Mouse (Mus musculus) ES-E14 (cell line): ENCODE results near the gene Cfap61. TPM values are rescaled to one million over a fixed set of nuclear protein-coding genes. Genes with fewer than 3 reads are reported as not detected.

ENCODE experiments used
- DNase-seq: peaks from one replicate; pipeline ENCODE4 v3.0.0-alpha.2; 2013; ENCODE audit warnings: low read depth, low spot score
- H3K27ac ChIP-seq: 2 replicates; pipeline ENCODE4 v1.5.1; 2012; ENCODE audit warnings: low read depth, mild to moderate bottlenecking, low read length, moderate library complexity, mixed read lengths; ENCODE audit not compliant: poor library complexity, insufficient read depth, severe bottlenecking
- H3K36me3 ChIP-seq: 2 replicates; pipeline ENCODE4 v1.6.1; 2012; ENCODE audit warnings: mild to moderate bottlenecking, low read length, moderate library complexity, mixed read lengths; ENCODE audit not compliant: control insufficient read depth, poor library complexity, insufficient read depth, severe bottlenecking
- H3K4me1 ChIP-seq, 2 experiments: fragments of 150-350 bp in 1 of 2; sonication (generic) in 1 of 2; 2 replicates each; pipeline ENCODE4 v1.6.1; 2012; ENCODE audit warnings: low read length in 2 of 2, mild to moderate bottlenecking in 1 of 2, mixed read lengths in 1 of 2; ENCODE audit not compliant: control insufficient read depth in 2 of 2, insufficient read depth in 2 of 2, poor library complexity in 1 of 2
- H3K4me3 ChIP-seq, 2 experiments: fragments of 150-350 bp in 1 of 2; sonication (generic) in 1 of 2; 2 replicates each; pipeline ENCODE4 v1.5.1; 2012; ENCODE audit warnings: low read length in 2 of 2, low read depth in 1 of 2, mild to moderate bottlenecking in 1 of 2, mixed read lengths in 1 of 2; ENCODE audit not compliant: insufficient read depth in 1 of 2, poor library complexity in 1 of 2, severe bottlenecking in 1 of 2
- H3K9ac ChIP-seq: 2 replicates; pipeline ENCODE4 v1.6.1; 2012; ENCODE audit warnings: low read depth, mild to moderate bottlenecking, low read length, mixed read lengths; ENCODE audit not compliant: poor library complexity, insufficient read depth, severe bottlenecking
- H3K9me3 ChIP-seq: fragments of 150-350 bp; sonication (generic); 2 replicates; pipeline ENCODE4 v1.6.1; 2012; ENCODE audit warnings: low read depth, mild to moderate bottlenecking, low read length; ENCODE audit not compliant: control insufficient read depth, insufficient read depth
- CHD2 ChIP-seq: IDR thresholded peaks from 2 replicates; pipeline ENCODE4 v1.6.1; 2014; ENCODE audit warnings: mild to moderate bottlenecking, low read depth, low read length, inconsistent platforms
- HCFC1 ChIP-seq: IDR thresholded peaks from 2 replicates; pipeline ENCODE4 v1.6.1; 2012; ENCODE audit warnings: low read length, inconsistent platforms, borderline replicate concordance; ENCODE audit not compliant: insufficient read depth
- MAFK ChIP-seq: IDR thresholded peaks from 2 replicates; pipeline ENCODE4 v1.6.1; 2014; ENCODE audit warnings: mild to moderate bottlenecking, low read depth, low read length, inconsistent platforms; ENCODE audit not compliant: insufficient read depth
- ZC3H11A ChIP-seq: IDR thresholded peaks from 2 replicates; pipeline ENCODE4 v1.6.1; 2012; ENCODE audit warnings: low read depth, mild to moderate bottlenecking, inconsistent platforms, low read length, borderline replicate concordance
- ZNF384 ChIP-seq: IDR thresholded peaks from 2 replicates; pipeline ENCODE4 v1.6.1; 2012; ENCODE audit warnings: low read depth, low read length, inconsistent platforms
- in situ Hi-C, 2 experiments: fragments of 600-800 bp; cut with MboI; formaldehyde crosslinking; loops; one replicate each; pipeline ENCODE4 v1.15.1; 2025; ENCODE audit warnings: low sequenced_read_pairs in 2 of 2, inconsistent platforms in 1 of 2; ENCODE audit not compliant: unreplicated experiment in 2 of 2
- total RNA-seq: library from RNA; depleted of rRNA; stranded (reverse); fragments of 300-350 nt; gene quantifications from 2 replicates; pipeline ENCODE4 v1.2.3, GENCODE M21; 2012

Cfap61 gene
- total RNA-seq, 1 experiment, result 0.45 TPM

DNA sequence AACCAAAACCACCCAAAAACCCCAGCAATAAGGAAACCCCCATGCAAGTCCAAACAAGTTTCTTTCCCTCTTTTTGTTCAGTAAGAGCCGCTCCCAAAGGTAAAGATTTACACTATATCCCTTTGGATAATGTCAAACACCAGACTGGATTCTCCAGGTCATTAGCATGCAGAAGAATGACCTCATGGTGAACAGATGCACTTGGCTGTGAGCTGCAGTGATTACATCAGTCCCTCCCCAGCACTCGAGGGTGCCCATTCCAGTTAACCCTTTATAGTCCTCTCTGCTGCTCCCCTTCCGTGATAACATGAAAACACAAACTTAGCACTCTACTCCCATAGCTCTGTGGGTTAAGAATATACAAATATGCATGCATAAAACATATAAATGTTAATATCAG, 322.5 kb downstream of the Cfap61 start:
- Histone ChIP-seq H3K9me3 (no peaks in the 10 kb centered on the region), H3K27ac (no peak overlapping the region), H3K4me3 (no peak overlapping the region), H3K4me1 (peaks cover 0 to 6% of the 10 kb centered on the region in 2 experiments; a peak in 2 of 4 replicates), H3K9ac (no peak overlapping the region), H3K36me3 (no peaks in the 10 kb centered on the region)
- no peak for DNase-seq
- TF ChIP-seq ZNF384, result no peak
- no peak for TF ChIP-seq HCFC1
- no peak for TF ChIP-seq MAFK
- TF ChIP-seq ZC3H11A, result no peak
- no peak for TF ChIP-seq CHD2
- in situ Hi-C loops, result no loop called here

DNA sequence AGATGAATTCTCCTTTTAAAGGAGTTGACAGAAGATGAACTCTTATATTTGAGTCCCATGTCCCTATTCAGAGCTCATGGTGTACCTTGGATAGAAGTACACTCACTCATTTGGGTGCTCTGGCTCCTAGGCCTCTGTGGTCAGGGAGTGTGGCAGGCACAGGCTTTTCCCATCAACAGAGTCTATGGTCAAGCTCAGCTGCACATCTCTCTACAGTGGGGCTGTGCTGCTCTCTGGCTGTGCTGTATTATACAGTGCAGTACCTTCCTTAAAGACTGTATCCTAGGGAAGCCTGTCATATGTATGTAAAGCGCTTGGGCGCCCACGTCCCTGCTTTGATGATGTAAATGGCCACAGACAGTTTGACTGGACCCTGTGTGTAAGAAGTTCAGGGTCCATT, 323.0 kb downstream of the Cfap61 start:
- Histone ChIP-seq H3K4me1 (peaks cover 0 to 6% of the 10 kb centered on the region in 2 experiments; a peak in 2 of 4 replicates), H3K4me3 (no peak overlapping the region), H3K36me3 (no peaks in the 10 kb centered on the region), H3K9ac (no peak overlapping the region), H3K27ac (no peak overlapping the region), H3K9me3 (no peaks in the 10 kb centered on the region)
- DNase-seq, result no peak
- in situ Hi-C loops, result no loop called here
- TF ChIP-seq MAFK (no peak), ZNF384 (no peak), ZC3H11A (no peak), CHD2 (no peak), HCFC1 (no peak)

DNA sequence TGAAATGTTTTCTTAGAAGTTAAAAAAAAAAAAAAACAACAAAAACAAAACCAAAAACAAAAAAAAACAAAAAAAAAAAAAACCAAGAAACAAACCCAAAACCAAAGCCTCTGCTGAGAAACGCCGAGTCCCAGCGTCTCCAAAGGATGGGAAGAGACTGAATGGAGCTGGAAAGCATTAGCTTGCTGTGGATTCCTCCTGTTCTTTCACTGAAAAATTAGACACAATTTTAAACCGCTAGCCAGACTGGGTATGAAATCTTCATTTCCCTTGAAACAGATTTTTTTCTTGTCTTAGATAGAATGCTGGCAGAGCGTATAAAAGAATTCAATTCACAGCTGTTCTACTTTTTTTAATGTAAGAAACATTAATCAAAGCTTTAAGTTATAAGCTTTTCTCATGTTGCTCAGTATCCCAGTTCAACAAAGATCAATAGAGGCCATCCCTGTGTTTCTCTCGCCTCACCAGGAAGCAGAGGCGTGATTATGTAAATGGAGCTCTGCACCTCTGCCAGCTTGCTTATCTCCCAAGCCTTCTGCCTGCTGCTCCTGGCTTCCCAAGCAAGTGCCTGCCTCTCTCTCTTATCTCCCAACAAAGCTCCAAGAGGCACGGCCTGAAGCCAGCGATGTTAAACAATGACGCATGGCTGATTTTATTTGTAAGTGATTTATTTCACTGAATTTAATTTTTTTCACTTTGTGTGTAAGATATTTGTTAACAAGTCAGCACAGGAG, 324.3 kb downstream of the Cfap61 start:
- in situ Hi-C loops, result no loop called here
- no peak overlapping the region for H3K4me3 ChIP-seq
- TF ChIP-seq HCFC1, result no peak
- no peak for TF ChIP-seq MAFK
- TF ChIP-seq CHD2, result no peak
- no peak for TF ChIP-seq ZC3H11A
- no peak for TF ChIP-seq ZNF384
- H3K9ac ChIP-seq, result no peak overlapping the region
- no peak for DNase-seq
- no peak overlapping the region for H3K27ac ChIP-seq
- H3K36me3 ChIP-seq, result no peaks in the 10 kb centered on the region
- peaks cover 0 to 6% of the 10 kb centered on the region in 2 experiments; a peak in 2 of 4 replicates for H3K4me1 ChIP-seq
- H3K9me3 ChIP-seq, result no peaks in the 10 kb centered on the region

- Histone ChIP-seq H3K36me3 (no peaks in the 10 kb centered on the region), H3K4me1 (peaks cover 0 to 6% of the 10 kb centered on the region in 2 experiments; a peak in 2 of 4 replicates), H3K9ac (no peak overlapping the region), H3K27ac (no peak overlapping the region), H3K9me3 (no peaks in the 10 kb centered on the region), H3K4me3 (no peak overlapping the region)
- in situ Hi-C loops, result no loop called here
- TF ChIP-seq CHD2 (no peak), MAFK (no peak), ZNF384 (no peak), HCFC1 (no peak), ZC3H11A (no peak)
- DNase-seq, result no peak
Measured at GRCm38 (mm10) chr2:146259787-146260560, 325.4 kb downstream of the Cfap61 start.
